Mouse (Mus musculus): ENCODE results near the gene Coro1c. TPM values are rescaled to one million over a fixed set of nuclear protein-coding genes. Genes with fewer than 3 reads are reported as not detected.

Gene Coro1c
- total RNA-seq, 2 experiments from 2014 or later, result 7.8 to 11.8 TPM

DNA sequence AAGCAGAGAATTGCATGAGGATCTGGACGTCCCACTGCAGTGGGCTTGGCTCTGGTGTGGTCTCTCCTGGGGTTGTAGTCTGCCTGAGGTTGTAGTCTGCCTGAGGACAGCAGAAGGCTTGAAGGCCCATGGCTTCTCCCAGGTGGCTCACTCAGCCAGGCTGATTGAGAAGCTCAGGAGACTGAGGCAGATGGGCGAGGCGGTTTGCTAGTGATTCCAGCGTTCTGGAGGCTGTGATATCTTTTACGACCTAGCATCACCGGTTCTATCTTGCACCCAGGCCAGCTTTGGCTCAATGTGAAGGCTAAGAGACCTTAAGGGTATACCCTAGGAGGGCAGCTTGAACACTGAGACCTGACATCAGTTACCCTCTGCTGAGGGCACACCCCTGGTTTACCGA, 10.5 kb upstream of the Coro1c start:
- Histone ChIP-seq H3K4me3 (no peak overlapping the region), H3K27ac (peak overlapping the region; percentile 76)
- no peak for TF ChIP-seq CTCF (IDR thresholded peaks at IDR 0.05)
- no peak for DNase-seq
- intact Hi-C loops (cut with DNase I), result no loop called here

DNA sequence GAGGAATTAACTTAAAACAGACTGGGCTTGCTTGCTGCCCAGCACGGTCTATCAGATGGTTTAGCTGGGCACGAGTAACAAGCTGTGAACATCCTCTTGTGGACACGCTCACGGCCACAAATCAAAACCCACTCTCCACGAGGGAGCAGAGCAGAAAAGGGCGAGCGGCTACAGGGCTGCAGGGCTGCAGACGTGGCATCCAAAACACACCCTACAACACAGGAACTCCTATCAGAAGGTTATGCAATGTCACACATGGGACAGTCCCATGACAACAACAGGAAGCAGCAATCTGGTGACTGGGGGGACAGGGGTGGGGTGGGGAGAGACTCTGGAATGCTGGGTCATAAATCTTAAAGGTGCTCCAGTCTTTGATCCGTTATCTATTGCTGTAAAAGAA, 10.1 kb upstream of the Coro1c start:
- intact Hi-C loops (cut with DNase I), result no loop called here
- peak; percentile 62 for DNase-seq
- Histone ChIP-seq H3K4me3 (peak overlapping the region; percentile 31), H3K27ac (peak overlapping the region; percentile 76)
- no peak for TF ChIP-seq CTCF (IDR thresholded peaks at IDR 0.05)

DNA sequence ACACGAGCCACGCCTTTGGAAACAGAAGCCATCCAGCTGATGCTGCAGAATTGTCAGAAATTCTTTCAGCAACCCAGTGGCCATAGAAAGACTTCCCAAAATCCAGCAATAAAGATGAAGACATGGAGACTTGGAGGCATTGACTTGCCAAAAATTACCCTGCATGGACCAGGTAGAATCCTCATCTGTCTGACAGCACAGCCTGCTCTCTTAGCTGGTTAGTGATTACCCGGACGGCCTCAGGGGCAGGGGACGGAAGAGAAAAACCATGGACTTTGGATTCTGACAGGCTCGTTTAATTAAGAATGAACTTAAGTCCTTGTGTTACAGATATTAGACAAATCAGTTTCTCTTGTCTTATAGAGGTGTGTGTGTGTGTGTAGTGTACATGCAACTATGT, 2.1 kb upstream of the Coro1c start:
- intact Hi-C loops (cut with DNase I), result no loop called here
- DNase-seq, result no peak
- no peak overlapping the region for H3K4me3 ChIP-seq
- H3K27ac ChIP-seq, result no peak overlapping the region
- no peak for TF ChIP-seq CTCF (IDR thresholded peaks at IDR 0.05)

DNA sequence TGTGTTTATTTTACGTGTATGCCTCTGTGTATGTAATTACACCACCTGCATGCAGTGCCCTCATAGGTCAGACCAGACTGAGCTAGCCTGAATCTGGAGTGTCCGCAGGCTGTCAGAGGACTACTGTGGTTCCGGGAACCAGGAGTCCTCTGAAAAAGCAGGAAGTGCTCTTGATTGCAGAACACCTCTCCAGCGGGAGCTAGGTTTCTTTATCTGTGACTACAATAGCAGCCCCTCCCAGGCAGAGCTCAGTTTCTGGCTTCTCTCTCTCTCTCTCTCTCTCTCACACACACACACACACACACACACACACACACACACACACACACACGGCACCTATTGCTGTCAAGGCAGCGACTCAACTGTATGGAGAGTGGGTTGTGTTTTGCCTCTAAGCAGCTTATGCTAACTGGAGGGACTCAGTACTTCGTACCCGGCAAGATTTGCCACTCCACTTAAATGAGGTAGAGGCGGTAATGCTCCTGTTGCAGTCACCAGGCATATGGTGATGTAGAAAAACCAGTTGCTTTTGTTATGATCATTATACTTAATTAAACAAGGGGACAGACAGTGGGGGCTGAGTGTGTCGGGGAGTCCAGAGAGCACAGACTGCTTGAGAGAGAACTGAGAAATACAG, 1.6 kb upstream of the Coro1c start:
- intact Hi-C loops (cut with DNase I), result no loop called here
- Histone ChIP-seq H3K27ac (no peak overlapping the region), H3K4me3 (no peak overlapping the region)
- no peak for TF ChIP-seq CTCF (IDR thresholded peaks at IDR 0.05)
- no peak for DNase-seq

DNA sequence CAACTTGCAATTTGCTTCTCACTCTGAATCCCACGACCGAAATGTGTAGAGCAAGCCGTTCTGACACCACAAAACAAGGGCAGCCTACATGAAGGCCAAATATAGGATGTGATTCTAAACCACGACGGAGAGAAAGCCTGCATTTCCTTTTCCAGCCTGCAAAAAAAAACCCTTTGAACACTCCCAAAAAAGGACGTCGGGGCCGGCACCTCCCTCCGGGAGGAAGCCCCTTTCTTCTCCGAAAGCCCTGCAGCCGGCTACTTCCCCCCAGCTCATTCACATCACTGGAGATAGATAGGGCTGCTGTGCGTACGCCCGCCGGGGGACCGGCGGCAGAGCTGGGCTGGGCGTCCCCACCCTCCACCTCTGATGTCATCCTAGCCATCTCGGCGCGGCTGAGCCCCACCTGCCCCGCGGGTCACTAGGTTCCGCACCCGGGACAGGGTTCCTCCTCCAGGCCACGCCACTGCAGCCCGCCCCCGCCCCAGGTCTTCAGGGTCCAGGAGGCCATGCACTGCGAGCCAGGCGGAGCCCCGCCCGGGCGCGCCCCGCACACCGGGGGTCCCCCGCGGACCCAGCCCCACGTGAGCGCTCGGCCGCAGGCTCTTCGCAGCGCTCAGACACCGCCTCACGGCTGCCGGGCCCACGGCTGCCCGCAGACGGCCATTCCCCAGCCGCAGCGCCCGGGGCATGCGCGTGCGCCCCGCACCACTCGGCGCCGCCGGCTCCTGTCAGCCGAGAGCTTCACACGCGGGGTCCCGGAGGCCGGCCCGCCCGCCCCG, 581 bp downstream of the Coro1c start:
- peak overlapping the region; percentile 93 for H3K27ac ChIP-seq
- peak overlapping the region; percentile 95 for H3K4me3 ChIP-seq
- intact Hi-C loops (cut with DNase I), result loop anchor here (1.0 to 2.0 kb wide), 3 partner anchors 37 to 53 kb away; no protein-coding TSS in a partner anchor
- peak; percentile 80 for DNase-seq
- no peak for TF ChIP-seq CTCF (IDR thresholded peaks at IDR 0.05)

DNA sequence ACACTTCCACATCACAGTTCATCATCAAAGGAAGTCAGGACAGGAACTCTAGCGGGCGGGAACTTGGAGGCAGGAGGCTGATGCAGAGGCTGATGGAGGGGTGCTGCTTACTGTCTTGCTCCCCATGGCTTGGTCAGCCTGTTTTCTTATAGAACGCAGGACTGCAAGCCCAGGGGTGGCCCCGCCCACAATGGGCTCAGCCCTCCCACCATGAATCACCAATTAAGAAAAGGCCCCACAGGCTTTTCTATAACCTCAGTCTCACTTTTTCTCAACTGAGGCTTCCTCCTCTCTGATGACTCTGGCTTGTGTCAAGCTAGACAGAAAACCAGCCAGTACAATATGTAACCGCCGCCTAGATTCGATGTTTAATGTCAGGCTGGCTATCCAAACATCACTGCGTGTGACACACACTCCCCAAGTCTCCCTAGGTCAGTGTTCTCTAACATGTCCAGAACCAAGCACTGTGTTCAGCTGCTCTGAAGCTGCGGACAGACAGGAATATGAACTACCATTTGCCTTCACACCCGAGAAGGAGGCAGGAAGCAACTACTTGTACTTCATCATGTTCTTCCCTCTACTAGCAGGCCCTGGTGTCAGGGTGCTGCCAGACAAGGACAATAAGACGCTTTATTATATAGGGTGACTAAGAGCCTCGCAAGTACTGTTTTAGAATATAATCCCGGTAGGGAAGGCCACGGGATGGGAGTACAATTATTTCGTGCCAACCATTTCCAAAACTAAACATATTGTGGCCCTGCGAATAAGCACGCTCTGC, 1.4 kb downstream of the Coro1c start:
- no peak for TF ChIP-seq CTCF (IDR thresholded peaks at IDR 0.05)
- peak overlapping the region; percentile 93 for H3K27ac ChIP-seq
- H3K4me3 ChIP-seq, result peak overlapping the region; percentile 95
- DNase-seq, result peak; percentile 58
- intact Hi-C loops (cut with DNase I), result loop anchor here (2.0 kb wide), 1 partner anchor 36 kb away; no protein-coding TSS in a partner anchor

DNA sequence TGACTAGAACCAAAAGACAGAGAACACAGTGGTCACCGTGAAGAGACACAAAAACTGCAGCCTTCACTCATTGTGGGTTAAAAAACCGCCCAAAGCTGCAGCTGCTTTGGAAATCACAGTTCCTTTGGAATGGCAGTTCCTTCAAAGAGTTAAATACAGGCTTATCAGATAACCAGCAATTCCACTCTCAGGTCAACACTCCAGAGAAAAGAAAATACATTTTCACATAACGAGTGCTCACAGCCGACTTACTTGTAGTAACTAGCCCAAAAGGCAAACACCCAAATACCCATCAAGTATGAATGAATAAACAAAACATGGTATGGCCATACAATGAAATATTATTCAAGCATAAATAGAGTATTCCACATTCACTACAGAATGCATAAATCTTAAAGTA, 3.6 kb downstream of the Coro1c start:
- intact Hi-C loops (cut with DNase I), result no loop called here
- Histone ChIP-seq H3K27ac (no peak overlapping the region), H3K4me3 (no peak overlapping the region)
- no peak for TF ChIP-seq CTCF (IDR thresholded peaks at IDR 0.05)
- no peak for DNase-seq

DNA sequence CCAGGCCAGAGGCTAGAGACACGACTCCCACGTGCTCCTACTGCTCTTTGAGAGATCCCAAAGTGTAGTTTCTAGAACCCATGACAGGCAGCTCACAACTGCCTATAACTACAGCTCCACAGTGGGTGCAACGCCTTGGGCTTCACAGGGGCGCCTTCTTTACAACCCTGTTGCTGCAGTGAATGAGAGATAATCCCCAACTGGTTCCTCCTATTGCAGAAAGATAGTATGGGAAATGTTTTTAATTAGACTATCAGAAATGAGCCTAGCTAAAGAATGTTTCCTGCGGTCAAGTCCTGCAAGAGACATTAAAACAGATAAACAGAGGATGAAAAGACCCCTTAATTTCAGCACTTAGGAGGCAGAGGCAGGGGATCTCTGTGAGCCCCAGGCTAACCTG, 5.6 kb downstream of the Coro1c start:
- intact Hi-C loops (cut with DNase I), result no loop called here
- TF ChIP-seq CTCF (IDR thresholded peaks at IDR 0.05), result no peak
- no peak for DNase-seq

DNA sequence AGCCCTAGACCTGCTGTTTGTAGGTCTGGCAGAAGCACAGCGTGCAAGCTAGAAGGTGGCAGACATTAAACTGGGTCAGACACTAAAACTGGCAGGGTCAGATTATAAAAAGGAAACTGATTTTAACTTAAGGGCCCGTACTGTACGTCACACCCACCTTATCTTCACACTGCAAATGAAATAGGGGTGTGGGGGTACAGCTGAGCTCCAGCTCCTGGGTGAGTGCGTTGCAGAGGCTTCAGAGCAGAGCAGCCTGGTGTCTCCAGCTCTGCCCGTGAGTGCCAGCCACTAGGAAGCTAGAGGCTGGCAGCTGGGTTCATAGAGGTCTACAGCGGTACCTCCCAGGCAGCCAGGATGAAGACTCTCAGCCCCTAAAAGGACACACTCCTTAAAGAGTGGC, 6.5 kb downstream of the Coro1c start:
- H3K4me3 ChIP-seq, result peak overlapping the region; percentile 27
- intact Hi-C loops (cut with DNase I), result no loop called here
- TF ChIP-seq CTCF (IDR thresholded peaks at IDR 0.05), result no peak
- no peak for DNase-seq
- H3K27ac ChIP-seq, result peak overlapping the region; percentile 56

More for the DNA sequence above, 5.6 kb downstream of the Coro1c start:
- no peak overlapping the region for H3K4me3 ChIP-seq
- no peak overlapping the region for H3K27ac ChIP-seq

DNA sequence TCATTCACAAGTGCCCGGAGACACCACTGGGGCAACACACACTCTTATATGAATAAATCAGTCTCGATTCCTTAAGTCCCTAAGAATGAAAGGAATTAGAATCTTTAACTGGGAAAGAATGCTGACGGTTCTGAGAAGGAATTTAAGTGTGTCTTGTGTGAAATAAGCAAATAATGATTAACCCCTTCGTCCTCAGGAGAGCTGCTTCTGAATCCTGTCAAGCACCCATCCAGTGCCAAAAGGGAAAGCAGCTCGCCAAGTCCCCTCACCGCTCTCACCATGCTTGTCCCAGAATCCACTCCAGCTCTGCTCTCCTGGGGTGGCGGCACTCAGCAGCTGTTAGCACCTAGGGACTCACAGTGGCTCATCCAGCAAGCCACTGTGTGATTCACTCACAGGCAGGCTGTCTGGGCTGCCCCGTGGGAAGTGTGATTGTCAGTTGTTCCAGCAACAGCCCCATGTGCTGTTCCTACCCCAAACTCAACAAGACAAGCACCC, 7.4 kb downstream of the Coro1c start:
- H3K27ac ChIP-seq, result peak overlapping the region; percentile 56; the same call in 1 of the 2 replicates
- intact Hi-C loops (cut with DNase I), result no loop called here
- DNase-seq, result no peak

DNA sequence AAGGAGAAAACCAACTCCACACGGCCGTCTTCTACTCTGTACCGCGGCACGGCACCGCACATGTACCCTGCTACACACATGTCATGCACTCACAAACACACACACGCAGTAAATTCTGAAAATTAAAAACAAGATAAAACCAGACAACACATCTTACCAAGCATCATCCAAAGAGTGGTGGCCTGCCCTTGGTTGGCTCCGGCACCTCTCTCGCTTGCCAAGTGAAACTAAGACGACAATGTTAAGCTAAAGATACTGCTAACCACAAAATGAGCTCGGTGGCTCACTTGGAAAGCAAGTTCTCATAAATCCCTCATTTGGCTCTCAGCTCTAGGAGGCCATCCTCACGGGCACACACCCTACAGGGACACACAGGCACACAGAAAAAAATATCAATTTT, 9.0 kb downstream of the Coro1c start:
- Histone ChIP-seq H3K27ac (peak overlapping the region; percentile 50; the same call in 1 of the 2 replicates), H3K4me3 (peak overlapping the region; percentile 2; the same call in 1 of the 2 replicates)
- DNase-seq, result no peak
- TF ChIP-seq CTCF (IDR thresholded peaks at IDR 0.05), result no peak
- intact Hi-C loops (cut with DNase I), result no loop called here

More for the DNA sequence above, 7.4 kb downstream of the Coro1c start:
- no peak for TF ChIP-seq CTCF (IDR thresholded peaks at IDR 0.05)
- no peak overlapping the region for H3K4me3 ChIP-seq

DNA sequence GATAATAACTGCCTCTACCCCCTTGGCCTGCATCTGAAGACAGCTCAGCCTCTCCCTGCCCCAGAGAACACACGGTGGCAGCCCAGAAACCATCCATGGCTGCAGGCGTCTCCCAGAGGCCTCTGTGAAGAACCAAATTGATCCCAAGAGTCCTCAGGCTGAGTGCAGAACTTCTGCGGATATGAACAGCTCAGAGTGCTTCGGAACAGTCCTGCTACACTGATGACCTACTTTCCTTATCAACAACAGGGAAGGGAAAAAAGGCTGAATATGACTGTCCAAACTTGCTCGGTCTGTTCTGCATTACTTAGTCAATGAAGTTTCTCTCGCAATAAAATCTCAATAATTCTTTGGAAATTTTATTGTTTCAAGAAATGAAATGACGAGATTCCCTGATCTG, 16.6 kb downstream of the Coro1c start:
- no peak for DNase-seq
- Histone ChIP-seq H3K4me3 (no peak overlapping the region), H3K27ac (peak overlapping the region; percentile 80)
- no peak for TF ChIP-seq CTCF (IDR thresholded peaks at IDR 0.05)
- intact Hi-C loops (cut with DNase I), result no loop called here

All from gastrocnemius, adult 2 months (tissue).